Mouse (Mus musculus) testis, postnatal 10 days (tissue): Measurements from ENCODE around the gene Auts2.
"Not testable (repeated sequence)": the region's sequence is repeated elsewhere in the genome, so short reads cannot be mapped to it uniquely, and the experiment has no call there.

ENCODE experiments used
- DNase-seq: peaks from one replicate; pipeline ENCODE4 v3.0.0; 2021; ENCODE audit warnings: low spot score

Auts2 gene

DNA sequence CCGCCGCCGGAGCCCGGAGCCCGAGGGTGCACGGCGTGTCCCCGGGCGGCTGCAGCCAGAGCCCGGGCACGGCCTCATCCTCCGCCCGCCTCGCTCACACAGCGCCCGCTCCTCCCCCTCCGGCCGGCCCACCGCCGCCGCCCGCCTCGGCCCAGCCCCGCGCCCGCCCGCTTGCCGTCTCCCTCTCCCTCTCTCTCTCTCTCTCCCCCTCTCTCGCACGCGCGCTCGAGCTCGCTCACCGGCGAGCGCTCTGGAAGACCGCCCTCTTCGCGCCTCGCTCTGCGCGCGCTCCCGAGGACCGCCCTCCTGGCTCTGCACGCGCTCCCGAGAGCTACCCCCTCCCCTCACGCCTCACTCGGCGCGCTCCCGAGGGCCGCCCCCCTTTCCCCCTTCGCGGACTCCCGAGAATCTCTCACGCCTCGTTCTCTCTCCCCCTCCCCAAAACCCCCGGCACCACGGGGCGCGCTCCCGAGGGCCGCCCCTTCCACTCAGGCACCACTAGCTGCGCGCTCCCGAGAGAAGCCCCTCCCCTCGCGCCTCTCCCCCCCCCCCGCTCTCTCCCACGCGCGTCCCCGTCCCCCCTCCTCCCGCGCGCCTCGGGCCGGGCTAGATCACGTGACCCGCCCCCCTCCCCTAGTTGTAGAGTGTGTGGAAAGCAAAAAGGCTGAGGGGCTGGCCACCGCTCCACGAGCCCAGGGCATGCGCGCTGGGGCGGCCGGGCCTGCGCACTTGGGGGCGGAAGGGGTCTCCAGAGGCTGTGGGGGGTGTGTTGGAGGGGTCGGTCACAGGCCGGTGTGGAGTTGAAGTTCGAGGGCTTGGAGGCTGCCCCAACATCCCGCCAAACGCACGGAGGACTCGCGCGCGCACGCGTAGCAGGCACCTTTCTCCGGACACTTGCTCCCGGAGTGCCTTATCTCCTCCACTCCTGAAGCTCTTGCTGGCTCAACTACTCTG is at the start of gene Auts2:
TSS of gene Auts2 (minus strand) at position 227 of the 954 bp plus-strand sequence.
- DNase-seq: peak; percentile 93

DNA sequence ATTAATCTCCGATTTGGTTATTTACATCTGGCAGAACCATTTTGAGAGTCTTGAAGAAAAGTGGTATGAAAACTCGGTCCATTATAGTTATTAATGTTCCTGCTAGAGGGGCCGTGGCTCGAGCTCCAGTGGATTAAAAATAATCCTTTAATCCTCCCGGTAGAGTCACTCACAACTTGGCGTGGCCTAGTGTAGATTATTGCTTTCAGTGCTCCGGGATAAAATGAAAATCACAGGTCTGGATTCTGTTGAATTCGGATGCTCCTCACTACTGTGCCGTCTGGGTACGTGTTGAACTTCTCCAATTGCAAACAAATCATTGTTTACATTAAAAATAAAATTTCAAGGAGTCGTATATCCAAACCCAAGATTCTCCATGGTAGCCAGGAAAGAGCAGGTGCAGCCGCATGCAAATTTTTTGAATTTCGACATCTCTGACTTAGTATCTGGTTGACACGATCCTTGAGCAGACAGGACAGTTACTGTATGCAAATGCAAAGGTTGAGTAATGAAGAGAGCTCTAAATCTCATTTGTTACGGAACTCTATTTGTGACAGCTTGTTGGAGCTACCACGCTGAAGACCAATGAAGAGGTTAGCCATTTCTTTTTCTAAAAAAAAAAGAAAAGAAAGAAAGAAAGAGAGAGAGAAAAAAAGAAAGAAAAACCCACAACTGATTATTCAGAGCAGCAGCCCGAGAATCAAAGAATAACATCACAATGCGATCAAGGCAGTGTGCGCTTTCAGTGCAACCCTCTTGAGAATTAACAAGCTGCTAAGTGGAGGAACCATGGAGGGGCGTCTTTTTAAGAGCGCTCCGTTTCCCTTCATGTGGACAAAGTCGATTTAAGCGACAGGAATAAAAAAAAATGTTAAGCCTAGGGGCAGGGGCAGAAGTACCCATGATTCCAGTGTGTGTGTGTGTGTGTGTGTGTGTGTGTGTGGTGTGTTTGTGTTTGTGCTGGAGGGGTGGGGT is 48.9 kb upstream of the Auts2 start:
- no peak for DNase-seq

DNA sequence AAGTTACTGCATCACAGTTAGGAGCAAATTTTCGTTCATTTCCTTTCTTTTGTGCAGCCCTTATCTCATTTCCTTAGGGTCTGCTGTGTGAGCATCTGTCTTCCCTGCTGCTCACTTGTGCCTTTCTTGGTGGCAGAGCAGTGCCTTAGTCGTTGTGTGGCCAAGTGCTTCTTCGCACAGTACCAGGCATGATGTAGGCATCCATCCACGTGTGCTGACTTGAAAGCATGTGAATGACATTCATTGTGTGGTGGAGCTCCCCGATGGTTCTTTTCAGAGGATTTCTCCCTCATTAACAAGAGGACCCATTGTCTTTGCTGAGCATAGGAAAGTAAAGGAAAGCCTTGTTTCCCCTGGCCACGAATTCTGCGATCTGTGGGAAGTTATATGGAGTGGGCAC is 36.6 kb upstream of the Auts2 start:
- DNase-seq: no peak

DNA sequence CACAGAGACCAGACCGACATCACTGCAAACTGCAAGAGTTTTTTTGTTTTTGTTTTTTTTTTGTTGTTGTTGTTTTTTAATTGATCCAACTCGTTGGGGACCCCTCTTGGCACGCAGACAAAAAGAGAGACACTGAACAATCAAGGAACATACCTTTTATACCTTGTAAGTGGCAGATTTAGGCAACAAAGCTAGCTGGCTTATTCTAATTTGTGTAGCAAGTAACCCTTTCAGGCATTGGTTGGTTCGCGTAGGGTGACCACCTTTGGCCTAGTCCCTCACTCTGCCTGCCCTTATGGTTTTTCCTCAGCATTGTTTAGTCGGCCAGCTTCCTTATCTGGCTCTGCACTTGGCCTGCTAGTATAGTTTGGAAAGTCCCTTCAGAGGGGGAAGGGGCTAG is 17.6 kb upstream of the Auts2 start:
- not testable (repeated sequence) for DNase-seq

DNA sequence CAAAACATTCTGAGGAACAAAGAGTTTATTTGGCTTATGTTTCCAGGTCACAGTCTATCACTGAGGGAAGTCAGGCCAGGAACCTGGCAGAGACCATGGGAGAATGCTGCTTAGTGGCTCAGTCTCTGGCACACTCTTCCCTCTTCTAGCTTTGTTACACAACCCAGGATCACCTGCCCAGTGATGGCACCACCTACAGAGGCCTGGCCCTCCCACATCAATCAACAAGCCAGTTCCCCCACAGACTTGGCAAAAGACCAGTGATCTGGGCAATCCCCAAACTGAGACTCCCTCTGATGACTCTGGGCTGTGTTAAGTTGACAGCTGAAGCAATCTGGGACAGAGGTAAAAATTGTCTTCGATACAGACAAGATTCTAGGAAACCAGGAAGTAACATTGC is 2.6 kb upstream of the Auts2 start:
- DNase-seq: no peak

DNA sequence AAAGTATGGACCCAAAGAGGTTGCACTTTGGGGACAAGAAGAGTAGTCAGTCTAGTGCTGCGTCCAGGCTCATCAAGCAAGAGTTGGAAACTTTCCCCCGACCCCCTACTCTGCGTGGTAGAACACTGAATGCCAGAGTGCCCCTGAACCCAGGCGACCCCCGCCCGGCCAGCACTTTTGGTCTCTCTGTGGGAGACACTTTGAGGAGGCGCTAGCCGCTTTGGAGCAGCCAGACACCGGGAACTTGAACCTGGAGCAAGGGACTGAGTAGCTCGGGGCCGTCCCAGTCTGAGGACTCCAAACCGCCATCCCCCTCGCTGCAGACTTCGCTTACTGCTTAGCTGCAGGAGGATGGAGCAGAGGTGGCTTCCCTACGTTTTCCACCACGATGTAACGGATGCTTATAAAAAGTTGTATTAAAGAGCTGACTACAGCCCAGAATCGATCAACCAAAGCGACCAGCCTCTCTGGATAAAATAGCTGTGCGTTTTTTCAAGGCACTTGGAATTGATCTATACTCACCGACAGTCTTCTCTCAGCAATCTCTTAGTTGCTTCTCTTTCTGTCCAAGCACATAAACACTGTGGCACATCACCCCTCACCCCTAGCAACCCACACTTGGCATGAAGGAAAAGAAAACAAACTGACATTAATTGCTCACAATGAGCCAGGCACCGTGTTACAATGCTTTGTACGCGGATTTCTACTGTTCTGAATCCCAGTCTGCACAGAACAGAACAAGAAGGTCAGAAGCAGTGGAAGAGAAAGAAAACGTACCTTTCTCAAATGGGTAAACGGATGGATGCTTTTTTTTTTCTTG is 1.2 kb upstream of the Auts2 start:
- peak; percentile 63 for DNase-seq

- peak; percentile 55 for DNase-seq
These were observed 643 bp downstream of the Auts2 start for GRCm38 (mm10) chr5:132542381-132543020.

GRCm38 (mm10) chr5:132541951-132542350 is 1.2 kb downstream of the Auts2 start:
- DNase-seq: peak; percentile 42

- DNase-seq: peak; percentile 62
These were observed 1.7 kb downstream of the Auts2 start for GRCm38 (mm10) chr5:132541371-132541931.

DNA sequence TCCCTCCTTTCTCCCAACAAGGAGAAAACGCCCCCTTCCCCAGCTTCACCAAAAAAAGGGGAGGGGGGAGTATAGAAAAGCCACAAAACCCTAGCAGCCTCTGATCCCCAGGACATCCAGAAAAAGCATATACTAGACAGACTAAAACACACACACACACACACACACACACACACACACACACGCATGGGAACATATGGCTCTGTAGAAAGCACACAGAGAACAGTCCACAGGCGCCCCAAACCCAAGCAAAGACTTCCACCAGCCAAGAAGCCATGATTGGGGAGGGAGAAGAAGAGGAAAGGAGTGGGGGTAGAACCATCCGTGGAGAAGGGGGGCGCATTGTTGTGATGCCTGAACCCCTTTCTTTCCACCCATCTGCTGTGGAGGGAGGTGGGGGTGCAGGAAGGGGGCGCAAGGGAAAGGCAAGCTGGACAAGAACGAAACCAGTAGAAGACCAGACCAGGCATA is 2.3 kb downstream of the Auts2 start:
- DNase-seq: peak; percentile 49

DNA sequence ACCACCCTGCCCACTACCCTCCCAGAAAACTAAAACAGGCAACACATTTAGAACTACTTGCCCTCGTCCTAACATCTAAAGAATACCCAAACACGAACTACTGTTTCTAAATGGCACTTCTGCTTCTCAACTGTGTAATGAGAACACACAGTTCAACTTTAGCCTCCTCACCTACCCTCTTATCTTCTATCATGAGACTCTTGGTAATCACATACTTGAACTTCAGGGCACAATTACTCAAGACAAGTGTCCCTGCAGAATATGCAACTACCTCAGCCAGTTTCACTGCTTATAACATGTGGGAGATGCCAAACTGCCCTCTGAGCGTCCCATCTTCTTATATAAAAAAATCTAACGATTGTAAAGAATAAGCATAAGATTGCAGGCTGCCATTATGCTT is 5.7 kb downstream of the Auts2 start:
- no peak for DNase-seq

GRCm38 (mm10) chr5:132526395-132526794 is 16.7 kb downstream of the Auts2 start:
- DNase-seq: no peak

DNA sequence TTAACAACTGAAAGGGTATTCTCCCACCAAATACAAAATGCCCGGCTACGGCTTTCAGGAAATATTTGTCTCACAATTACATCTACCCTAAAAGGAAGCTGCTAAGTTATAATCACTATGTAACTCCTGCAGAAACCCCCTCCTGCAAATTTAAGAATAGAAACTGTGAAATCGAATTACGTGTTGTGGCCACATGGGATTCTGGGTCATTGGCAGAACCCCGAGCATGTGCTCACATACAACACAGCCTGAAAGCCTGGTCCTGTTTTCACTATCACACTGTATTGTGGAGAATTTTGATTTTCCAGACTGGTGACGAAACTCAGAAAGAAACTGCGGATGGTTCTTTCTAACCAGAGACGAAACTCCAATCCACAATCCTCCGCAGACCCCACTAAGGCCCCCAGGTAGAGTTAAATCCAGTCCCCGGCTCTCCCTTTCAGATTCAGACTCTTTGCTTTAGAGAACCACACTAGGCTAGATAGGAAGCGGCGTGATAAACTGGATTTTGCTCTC is 21.7 kb downstream of the Auts2 start:
- no peak for DNase-seq

DNA sequence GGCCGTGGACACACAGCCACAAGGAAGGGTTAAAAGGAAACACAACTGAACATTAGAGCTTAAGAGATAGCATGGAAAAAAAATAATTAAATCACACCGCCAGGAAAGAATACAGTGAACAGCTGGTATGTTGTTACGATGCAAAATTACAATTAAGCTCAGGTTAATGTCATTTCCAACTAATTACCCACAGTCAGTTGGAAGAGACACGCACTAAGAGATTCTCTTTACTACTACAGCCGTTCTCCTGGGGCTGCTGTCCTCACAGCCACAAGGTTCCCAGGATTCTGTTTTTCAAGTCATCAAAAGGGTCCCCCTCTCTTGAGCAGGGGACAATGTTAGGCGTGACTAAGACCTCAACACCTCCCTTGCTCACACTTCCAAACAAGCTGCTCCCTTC is 25.3 kb downstream of the Auts2 start:
- no peak for DNase-seq

DNA sequence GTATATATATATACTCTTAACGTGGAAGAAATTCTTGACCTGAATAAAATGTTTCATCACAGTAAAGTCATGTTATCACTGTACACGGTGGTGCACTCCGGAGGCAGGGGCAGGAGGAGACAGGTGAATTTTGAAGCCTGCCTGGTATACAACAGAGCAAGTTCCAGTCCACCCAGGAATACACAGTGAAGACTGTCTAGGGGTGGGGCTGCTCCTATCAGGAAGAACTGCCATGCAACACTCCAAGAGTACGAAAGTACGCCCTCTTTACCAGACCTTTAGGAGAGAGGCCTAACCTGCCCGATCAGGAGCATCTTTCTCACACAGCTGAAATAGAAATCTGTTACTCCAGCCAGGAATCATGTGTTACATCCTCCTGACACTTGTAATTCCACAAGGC is 28.6 kb downstream of the Auts2 start:
- DNase-seq: no peak

DNA sequence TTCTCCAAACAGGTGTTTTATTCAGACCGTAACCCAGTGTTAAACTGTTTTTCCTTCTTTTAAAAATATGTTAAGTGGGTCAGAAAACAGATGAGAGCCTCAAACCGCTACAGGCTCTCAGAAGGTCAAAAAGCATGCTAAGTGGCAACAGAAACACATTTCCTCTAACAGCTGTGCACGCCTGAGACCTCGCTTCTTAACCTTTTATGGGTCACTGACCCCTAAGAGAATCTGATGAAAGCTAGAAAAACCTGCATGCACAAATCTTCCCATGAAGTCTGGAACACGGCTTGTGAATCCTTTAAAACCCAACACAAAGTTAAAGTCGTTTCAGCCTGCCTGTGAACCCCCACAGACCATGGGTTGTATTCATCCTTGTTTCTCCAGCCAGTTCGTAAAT is 29.9 kb downstream of the Auts2 start:
- no peak for DNase-seq

DNA sequence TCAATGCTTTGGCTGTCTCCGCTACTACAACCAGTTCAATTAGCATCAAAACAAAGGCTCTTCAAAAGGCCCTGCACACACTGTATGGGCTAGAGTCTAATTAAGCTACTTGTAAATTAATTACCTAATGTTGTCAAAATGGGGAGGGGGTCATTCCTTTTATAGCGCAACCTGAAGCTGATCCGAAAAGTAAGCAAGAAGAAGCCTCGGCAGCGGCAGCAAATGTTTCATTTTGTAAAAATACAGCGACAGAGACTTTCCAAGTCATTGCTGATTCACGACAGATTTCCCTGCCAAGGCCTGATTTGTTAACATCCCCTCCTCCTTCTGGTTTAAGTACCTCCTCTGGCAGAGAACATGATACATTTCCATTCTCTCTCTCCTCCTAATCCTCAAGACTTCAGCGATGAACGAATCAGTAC is 33.7 kb downstream of the Auts2 start:
- DNase-seq: no peak

- DNase-seq: no peak
These were observed 38.3 kb downstream of the Auts2 start for GRCm38 (mm10) chr5:132504893-132505292.

- DNase-seq: no peak
These were observed 39.7 kb downstream of the Auts2 start for GRCm38 (mm10) chr5:132503431-132503830.

GRCm38 (mm10) chr5:132502036-132502435 is 41.1 kb downstream of the Auts2 start:
- DNase-seq: no peak
